Comparison of ENCODE assay signal across 17 mouse cellular contexts in the genomic region with DNA sequence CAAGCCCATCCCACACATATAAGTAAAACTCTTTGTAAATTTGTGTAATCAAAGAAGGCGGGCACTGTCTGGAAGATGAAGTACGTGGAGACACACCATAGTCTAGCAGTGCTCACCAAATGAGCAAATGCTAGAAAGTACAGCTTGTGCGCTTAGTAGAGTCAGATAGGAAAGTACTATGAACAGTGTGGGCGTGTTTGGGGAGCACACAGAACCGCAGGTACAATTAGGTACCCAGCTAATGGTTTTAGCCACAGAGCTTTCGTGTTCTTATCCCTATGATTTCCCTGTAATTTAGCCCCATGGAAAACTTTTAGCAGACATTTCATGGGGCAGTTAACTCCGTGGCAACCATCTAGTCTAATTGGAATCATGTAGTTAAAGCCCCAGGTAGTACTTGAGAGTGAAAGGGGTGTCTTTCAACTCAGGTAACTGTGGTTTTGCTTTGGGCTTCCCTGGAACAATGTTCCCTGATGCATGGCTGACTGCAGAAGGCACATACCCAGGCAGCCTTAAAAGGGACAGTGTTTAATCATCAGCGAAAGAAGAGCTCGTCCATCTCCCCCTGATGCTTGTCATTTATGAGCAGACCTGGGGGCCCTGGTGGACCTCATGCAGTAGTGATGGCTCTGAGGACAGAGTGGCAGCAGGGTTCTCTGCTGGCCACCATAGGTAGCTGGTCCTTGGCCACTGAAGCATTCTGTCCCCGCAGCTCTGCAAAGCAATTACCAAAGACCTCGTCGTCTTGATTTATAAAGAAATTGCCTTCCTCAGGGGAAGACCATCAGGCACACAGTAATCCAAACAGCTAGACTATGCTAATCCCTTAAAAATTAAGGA.
"Had no signal": no experiment of that assay in that cellular context is flagged by ENCODE, and none has a peak within 500 bp of the region (broad histone marks: within the 10 kb centered on the region; RNA-seq: fewer than 3 reads in every experiment).

No protein-coding gene starts in this region.

- H3K27me3 ChIP-seq: limb, embryonic 12.5 days; liver, embryonic 13.5 days; lung, embryonic 15.5 days; megakaryocyte, embryonic 14.5 days; midbrain, embryonic 12.5 days had no signal

- H3K9me3 ChIP-seq: limb, embryonic 12.5 days; liver, embryonic 13.5 days; lung, embryonic 15.5 days; midbrain, embryonic 12.5 days had no signal

- H3K4me2 ChIP-seq: limb, embryonic 12.5 days; liver, embryonic 13.5 days; lung, embryonic 15.5 days; midbrain, embryonic 12.5 days had no signal

- ATAC-seq: liver, postnatal 0 days had no signal

- H3K4me3 ChIP-seq: layer of hippocampus, adult 2 months; limb, embryonic 12.5 days; liver, embryonic 13.5 days; lung, embryonic 15.5 days; megakaryocyte, embryonic 14.5 days; midbrain, embryonic 12.5 days had no signal

- H3K27ac ChIP-seq: layer of hippocampus, adult 2 months; limb, embryonic 12.5 days; liver, embryonic 13.5 days; lung, embryonic 15.5 days; macrophage; midbrain, embryonic 12.5 days had no signal

- H3K4me1 ChIP-seq: limb, embryonic 12.5 days; liver, embryonic 13.5 days; lung, embryonic 15.5 days; megakaryocyte, embryonic 14.5 days; midbrain, embryonic 12.5 days had no signal

- H3K36me3 ChIP-seq: limb, embryonic 12.5 days; liver, embryonic 13.5 days; lung, embryonic 15.5 days; midbrain, embryonic 12.5 days had no signal

- DNase-seq: kidney, postnatal 10 days; kidney, postnatal 4 days; liver; liver, embryonic 13.5 days; liver, postnatal 0 days; lung, postnatal 14 days; retina, postnatal 1 day; right cerebral cortex, postnatal 4 days; spleen, adult 18-20 months; thymus, adult 18-20 months; thymus, postnatal 14 days had no signal

- H3K9ac ChIP-seq: limb, embryonic 12.5 days; liver, embryonic 13.5 days; liver, postnatal 0 days; lung, embryonic 15.5 days; midbrain, embryonic 12.5 days had no signal
